Mouse (Mus musculus) liver, embryonic 15.5 days (tissue): Measurements from ENCODE around the gene Prss47. TPM values are rescaled to one million over a fixed set of nuclear protein-coding genes. Genes with fewer than 3 reads are reported as not detected.

ENCODE experiments used
- polyA plus RNA-seq: library from polyadenylated mRNA; unstranded; fragments of >200 nt; fragmentation: Nextera tagmentation; extraction: Ambion mirVana; gene quantifications from 2 replicates; pipeline ENCODE4 v1.2.1, GENCODE M21; 2015

Gene Prss47
- polyA plus RNA-seq, 1 experiment from 2014 or later, result not detected

Other genes with a start within 250 kb of the Prss47 start
- gene Cntnap3, start 148.8 kb downstream of the Prss47 start, polyA plus RNA-seq, result not detected in 2 replicates
- not detected in 2 replicates for gene Spata31, start 135.4 kb downstream of the Prss47 start, polyA plus RNA-seq
- not detected in 2 replicates for gene Spata31d1c, start 19.7 kb downstream of the Prss47 start, polyA plus RNA-seq
- gene Mfsd14b, start 60.2 kb upstream of the Prss47 start, polyA plus RNA-seq, result 41.9 and 45.0 TPM in 2 replicates
- gene Olfr465-ps1, start 85.3 kb upstream of the Prss47 start, polyA plus RNA-seq, result not detected in 2 replicates
- not detected in 2 replicates for gene Olfr466, start 97.5 kb upstream of the Prss47 start, polyA plus RNA-seq
- gene Nlrp4f, start 153.2 kb upstream of the Prss47 start, polyA plus RNA-seq, result not detected in 2 replicates
- gene Gm10775, start 206.8 kb upstream of the Prss47 start, polyA plus RNA-seq, result not detected in 2 replicates
- gene Zfp369, start 226.1 kb upstream of the Prss47 start, polyA plus RNA-seq, result 3.2 and 3.4 TPM in 2 replicates